Mouse (Mus musculus): ENCODE measurements around the gene Acer3.
A peak's percentile ranks its signal among the peaks of the same experiment; 100 is the strongest.
"Not testable (repeated sequence)": the region's sequence is repeated elsewhere in the genome, so short reads cannot be mapped to it uniquely, and the experiment has no call there.

Acer3 gene

DNA sequence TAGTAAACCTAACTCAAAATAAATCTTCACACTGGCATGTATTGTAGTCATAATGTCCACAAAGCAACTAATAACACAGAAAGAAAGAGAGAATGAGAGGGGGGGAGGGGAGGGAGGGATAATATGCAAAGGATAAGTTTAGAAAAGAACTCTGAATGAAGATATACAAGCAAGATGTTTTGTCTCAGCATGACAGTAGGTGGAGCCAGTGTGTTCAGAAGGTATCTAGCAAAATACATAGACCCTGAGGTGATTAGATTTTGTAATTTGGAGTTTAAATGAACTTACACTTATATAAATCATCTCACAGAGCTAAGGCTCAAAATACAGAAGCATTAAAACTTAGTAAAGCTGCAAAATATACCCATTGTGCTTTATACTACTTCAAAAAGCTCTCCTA lies 44.7 kb downstream of the Acer3 start:
- DNase-seq (ENCODE audit: low spot score) = no peak

DNA sequence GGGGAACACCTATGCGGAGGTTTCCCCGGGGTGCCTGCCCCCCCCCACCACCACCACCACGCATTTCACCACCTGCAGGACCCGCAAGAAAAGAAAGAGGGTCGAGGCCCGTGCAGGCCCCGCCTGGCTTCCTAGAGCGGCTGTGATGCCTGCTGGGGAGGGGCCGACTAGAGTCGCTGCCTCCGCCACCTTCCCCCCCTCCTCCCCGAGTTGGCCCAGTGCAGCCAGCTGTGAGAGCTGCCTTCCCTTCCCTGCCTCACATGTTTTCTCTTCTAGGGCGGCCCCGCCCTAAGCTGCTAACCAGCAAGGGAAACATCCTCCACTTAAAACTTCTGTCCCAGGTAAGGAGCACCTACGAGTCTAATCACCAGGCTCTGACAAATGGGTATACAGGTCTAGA lies 52.8 kb downstream of the Acer3 start:
- DNase-seq (ENCODE audit: low spot score) = peak; percentile 13

DNA sequence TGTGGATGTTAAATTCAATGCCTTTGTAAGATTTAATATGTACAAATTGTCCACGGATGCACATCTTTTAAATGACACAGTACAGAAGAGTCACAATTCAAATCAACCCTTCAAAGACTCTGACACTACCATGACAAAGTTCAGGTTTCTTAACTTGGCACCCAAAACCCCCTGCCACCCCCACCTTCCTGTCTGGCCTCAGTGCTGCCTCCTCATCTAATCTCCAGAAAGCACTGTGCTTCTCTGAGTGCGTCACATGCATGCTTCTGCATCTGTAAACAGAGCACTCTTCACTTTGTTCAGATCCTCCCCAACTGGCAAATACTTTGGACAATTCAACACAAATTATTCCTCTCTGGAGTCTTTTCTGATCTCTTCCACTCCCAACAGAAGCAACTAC lies 68.5 kb downstream of the Acer3 start:
- DNase-seq (ENCODE audit: low spot score) = no peak

DNA sequence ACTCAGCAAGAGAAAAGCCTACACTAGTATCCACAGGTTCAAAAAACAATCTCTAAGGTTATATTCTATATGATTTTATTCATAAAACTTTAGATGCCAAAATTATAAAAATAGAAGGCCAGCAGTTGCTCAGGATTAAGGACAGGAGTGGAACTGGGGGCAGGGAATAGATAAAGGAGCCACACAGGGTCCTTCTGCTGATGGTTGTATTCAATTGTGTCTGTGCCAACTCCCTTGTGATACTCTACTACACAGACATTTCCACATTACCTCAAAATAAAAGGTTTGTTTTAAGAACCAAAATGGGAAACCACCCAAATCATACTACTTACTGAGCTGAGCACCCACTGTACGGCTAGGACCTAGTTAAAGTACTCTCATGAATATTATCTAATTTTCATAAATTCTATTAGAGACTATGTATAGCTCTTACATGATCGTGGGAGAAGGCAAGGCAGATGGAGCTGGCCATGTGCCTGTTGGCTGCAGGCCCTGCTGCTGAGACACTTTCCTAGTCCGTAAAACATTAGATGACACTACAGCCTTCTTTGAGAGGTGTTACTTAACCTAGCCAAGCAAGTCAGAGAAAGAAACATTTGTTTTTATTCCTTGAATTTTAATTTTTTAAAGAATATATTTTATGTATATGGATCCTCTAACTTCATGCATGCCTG lies 84.2 kb downstream of the Acer3 start:
- no peak for DNase-seq (ENCODE audit: low spot score)

DNA sequence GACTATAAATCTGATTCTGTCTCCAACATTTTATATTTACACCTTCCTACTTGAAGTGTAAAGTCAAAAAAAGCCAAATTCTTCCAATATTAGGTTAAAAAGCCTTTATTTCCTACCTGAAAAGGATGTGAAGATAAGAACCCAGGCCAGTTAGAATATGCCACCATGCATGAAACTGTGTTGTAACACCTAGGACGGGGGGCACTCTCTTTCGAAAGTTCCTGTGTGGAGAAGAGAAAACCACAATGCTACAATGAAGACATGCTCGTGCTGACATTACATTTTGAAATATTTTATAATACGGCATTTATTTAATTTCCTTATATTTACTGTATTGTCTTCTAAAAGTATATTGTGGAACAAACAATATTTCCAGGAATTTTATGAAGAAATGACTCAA lies 97.2 kb downstream of the Acer3 start:
- DNase-seq (ENCODE audit: low spot score) = no peak

DNA sequence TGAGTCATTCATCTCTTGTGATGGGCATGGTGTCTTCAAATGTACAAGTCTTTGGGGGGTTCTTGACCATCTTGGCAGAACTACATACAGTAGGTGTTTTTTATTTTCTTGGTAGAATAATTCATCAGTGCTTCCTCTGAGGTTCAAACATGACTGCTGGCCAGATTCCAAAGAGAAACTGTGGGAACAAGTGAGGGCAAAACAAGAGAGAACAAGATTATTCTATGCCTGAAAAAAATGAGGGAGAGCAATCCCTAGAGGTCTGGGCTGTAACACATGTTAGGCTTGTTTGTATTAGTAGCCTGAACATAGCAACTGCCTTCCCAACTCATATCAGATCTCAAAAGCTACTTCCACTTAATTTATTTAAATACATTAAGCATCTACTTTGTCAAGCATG lies 104.3 kb downstream of the Acer3 start:
- no peak for DNase-seq (ENCODE audit: low spot score)

DNA sequence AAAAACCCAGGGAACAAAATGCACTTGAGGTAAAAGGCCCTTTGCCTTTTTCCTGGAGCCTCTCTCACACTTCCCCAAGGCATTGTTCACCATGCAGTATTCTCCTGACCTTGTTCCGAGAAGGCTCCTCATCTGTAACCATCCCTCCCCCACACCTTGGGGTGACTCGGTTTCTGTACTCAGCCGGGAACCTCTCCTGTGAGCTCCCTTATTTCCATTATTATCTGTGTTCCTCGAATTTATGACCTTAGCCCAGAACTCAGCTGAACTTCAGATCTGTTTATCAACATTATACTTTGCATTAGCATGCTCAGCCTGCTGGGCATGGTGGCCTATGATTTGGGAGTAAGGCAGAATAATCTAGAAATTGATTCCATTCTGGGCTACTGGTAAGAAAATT lies 118.1 kb downstream of the Acer3 start:
- DNase-seq (ENCODE audit: low spot score) = no peak

DNA sequence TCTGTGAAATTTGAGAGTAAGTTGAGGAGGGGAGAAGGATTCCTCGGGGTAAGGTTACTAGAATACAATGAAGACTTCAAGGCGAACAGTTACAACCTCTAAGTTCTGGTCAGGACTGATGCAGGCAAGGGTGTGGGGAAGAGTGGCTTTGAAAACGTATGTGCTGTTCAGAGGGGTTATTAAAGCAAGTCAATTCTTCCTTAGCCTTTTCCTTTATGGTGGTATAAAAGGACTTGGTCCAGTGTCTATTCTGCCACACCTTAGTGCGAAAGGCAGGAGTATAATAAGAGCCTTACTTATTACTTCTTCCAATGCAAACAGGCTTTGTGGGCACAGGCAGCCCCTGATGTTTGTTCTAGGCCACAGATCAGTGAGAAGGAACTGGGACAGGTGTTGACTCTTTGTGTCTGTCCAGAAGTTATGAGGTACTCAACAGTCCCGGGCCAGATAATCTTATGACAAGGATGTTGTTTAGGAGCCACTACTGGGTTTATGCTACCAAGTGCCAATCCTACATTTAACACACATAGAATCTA lies 119.4 kb downstream of the Acer3 start:
- DNase-seq (ENCODE audit: low spot score) = no peak

DNA sequence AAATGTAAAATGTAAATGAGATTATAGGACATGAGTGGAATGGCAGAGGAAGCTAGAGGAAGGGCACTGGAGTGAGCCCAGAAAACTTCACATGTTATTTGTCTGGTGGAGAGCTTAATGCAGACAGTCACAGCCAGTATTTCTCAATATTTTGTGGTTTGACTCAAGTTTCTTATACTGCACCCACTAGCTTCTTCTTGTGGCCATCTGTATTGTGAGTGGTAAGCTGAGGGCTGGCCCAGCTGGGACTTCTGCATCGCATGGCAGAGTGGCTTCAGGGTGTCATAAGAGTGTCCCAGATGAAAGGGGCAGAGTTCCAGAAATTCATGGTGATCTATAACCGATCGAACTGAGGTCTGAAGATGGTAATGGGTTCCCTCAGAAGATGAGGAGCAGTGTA lies 120.6 kb downstream of the Acer3 start:
- no peak for DNase-seq (ENCODE audit: low spot score)

DNA sequence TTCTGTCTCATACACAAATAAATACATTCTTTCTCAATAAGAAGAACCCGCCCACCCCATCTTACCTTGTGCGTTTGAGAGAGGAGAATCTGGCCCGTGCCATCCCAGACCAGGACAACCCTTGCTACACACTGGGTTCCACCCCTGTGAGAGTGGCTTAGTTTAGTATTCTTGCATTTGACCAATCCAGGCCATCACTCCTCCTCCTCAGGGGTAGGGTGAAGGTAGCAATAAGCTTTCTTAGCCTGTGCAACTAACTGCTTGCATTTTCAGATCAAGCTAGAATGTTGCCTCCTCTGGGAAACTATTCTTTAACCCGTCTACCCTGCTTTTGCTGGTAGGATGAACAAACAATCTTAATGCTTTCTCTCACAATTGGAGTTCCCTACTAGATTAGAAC lies 121.6 kb downstream of the Acer3 start, which contains the start of gene B3gnt6:
TSS of gene B3gnt6 (minus strand) at position 101 of the 400 bp plus-strand sequence.
- DNase-seq (ENCODE audit: low spot score) = no peak

DNA sequence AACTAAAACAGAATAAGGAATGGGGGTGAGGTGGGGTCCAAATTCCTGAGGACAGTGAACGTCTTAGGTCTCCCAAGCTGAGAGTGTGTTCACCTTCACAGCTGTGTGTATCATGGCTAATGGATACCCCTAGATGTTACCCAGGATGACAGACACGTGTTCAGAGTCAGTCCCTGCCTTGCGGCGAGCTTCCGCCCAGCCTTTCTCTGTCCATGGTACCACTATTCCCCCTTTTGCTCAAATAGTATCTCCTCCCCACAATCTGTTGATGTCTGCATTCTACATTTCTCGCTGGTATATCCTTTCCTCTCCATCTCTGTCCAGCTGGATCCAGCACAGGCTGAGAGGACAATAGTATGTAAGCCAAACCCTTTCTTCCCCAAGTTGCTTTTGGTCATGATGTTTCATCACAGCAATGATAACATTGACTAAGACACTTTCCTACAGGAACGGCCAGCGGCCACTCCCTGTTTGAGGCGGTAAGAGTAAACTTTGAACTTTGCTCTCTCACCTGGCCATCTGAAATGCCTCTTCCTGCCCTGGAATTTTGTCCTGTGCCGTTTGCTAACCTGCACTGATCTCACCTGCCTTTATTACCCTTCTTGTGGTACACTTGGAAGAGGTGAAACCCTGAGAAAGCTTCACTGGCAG lies 125.7 kb downstream of the Acer3 start:
- DNase-seq (ENCODE audit: low spot score) = peak; percentile 57

DNA sequence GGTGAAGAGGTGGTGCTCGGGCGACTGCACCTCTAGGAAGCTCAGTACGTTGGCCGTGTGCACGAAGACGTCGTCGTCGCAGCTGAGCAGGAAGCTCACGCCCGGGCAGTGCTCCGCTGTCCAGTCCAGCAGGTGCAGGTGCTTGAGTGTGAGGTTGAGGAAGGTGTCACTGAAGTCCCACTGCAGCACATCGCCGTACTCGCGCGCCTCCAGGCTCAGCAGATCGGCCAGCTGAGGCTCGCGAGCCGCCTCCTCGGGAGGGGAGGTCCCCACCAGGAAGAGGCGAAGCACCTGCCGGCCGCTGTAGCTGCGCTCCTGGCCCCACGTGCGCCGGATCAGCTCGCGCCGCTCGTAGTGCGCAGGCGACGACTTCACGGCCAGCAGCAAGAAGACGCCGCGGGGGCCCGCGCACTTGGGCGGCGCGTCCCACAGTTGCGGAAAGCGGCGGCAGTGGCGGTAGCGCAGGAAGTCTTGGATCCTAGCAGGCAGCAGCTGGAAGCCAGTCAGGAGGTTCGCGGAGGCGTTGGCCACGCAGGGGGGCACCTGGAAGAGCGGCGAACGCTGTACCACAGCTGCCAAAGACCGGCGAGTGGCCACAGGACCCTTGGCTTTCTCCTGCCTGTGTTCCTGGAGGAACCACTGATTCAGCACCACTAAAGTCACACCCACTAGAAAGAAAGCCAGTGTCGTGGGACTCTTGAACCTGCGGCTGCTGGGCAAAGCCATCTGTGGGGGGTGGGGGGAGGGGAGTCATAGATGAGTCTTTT lies 126.8 kb downstream of the Acer3 start:
- DNase-seq (ENCODE audit: low spot score) = peak; percentile 24

DNA sequence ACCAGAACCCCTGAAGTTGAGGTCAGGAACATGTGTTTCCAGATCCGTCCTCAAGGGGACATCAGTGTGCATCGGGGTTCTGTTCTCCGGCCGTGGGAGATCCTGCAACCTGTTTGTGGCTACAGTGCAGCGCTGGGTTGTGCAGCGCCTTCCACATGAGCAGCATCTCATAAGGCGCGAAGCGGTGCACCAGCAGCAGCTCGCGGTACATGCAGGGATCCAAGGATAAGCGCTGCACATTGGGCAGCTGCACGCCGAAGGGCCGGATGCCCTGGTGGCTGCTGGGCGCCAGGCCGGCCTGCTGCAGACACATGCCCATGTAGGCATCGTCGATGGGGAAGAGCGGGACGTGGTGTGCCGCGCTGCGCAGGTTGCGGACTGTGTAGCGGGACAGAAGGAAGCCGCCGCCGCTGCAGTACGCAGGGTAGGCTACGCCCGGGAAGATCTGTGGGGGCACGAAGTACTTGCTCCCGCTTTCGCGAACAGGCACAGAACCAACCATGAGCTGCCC lies 127.4 kb downstream of the Acer3 start:
- DNase-seq (ENCODE audit: low spot score) = peak; percentile 64

DNA sequence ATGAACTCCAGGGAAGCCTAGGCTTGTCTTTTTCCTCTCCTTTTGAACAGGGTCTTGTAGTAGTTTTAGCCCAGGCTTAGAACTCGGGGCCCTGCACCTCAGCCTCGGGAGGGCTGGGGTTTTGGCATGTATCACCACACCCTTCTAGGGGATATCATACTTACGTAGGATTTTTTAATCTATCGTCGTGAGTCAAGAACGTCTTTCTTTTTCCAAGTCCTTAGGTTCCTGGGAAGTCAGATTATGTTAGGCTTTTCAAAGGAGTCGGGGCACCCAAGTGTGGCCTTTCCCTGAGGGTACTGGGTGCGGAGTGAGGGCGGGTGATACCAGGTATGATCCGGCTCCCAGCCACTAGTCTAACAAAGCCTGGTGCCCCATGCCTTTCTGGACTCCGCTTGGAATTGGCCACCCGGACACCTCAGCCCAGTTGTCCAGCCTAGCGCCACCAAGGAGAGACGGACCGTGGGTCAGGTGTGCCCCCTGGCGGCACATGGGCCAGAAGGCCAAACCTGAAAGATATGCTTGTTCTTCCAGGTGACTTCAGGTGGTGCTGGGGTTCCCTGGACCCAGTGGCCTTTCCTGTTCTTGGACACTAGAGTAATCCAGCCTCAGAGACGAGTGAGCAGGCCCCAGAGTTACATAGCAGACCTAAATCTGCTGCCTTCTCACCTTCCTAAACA lies 129.3 kb downstream of the Acer3 start:
- peak; percentile 40 for DNase-seq (ENCODE audit: low spot score)

DNA sequence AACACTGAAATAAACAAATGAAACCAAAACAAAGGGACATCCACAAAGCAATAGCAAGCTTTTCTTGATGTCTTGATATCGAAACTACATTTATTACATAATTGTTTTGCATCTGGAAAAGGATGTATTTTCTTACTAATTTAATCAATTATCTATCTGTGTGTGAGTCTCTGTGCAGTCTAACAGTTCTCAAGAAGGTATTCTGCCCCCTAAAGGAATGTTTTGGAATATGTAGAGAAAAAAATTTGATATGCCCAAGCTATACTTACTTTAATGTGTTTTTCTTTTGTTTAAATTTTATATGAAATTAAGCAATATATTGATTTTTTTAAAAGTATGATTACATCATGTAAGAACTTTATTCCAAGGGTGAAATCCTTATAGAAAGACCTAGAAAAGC lies 130.4 kb downstream of the Acer3 start:
- DNase-seq (ENCODE audit: low spot score) = no peak

DNA sequence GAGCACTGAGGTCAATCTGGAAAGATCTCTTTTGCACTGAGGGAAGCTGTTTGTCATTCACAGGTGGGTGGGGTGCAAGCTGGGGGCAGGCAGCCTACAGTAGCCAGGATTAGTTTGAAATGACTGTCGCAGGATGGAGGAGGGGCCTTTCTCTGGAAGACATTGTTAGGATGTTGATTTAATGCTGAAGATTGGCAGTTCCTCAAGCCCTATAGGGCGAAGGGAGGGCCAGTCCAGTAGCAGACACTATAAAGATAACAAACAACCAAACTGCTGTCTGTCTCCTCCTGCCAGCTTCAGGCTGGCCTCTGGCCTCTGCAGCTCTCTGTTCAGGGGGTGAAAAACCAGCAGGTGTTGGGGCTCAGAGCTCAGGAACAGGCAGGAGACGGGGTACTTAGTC lies 131.3 kb downstream of the Acer3 start:
- no peak for DNase-seq (ENCODE audit: low spot score)

DNA sequence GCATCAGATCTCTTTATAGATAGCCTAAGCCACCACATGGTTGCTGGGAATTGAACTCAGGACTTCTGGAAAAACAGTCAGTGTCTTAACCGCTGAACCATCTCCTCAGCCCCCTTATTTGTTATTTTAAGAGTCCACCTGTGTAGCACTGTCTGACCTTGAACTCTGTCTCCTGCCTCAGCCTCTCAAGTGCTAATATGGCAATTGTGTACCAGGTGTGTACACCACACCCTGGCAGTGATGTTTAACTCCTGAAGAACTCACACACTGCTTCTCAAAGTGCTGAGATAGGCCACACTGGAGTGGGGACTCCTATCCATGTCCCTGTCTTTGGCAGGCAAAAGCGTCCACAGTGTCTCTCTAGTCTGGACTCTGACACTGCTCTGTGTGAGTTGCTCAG lies 132.3 kb downstream of the Acer3 start:
- no peak for DNase-seq (ENCODE audit: low spot score)

DNA sequence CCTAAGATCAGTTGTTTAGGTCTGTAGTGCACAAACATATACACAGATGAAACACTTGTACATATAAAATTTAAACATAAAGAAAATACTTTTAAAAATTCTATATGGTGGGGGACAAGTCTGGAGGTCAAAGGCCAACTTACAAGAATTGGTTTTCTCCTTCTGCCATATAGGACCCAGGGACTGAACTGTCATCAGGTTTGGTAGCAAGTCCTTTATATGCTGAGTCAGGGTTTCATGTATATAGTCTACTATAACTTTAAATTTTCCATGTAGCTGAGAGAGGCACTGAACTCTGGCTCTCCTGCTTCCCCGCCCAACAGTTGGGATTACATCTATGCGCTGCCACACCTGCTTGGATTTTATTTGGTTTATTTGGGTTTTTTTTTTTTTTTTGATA lies 132.8 kb downstream of the Acer3 start:
- DNase-seq (ENCODE audit: low spot score) = no peak

DNA sequence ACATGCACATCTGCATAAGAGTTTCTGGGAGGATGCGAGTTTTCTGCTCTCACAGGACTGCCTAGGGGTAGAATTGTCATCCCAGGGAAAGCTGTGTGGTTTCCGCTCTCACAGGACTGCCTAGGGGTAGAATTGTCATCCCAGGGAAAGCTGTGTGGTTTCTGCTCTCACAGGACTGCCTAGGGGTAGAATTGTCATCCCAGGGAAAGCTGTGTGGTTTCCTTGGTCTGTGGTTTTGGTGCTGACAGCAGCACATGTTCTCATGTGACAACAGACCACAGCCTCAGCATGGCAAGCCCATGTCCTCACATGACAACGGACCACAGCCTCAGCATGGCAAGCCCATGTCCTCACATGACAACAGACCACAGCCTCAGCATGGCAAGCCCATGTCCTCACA lies 133.7 kb downstream of the Acer3 start:
- DNase-seq (ENCODE audit: low spot score) = not testable (repeated sequence)

DNA sequence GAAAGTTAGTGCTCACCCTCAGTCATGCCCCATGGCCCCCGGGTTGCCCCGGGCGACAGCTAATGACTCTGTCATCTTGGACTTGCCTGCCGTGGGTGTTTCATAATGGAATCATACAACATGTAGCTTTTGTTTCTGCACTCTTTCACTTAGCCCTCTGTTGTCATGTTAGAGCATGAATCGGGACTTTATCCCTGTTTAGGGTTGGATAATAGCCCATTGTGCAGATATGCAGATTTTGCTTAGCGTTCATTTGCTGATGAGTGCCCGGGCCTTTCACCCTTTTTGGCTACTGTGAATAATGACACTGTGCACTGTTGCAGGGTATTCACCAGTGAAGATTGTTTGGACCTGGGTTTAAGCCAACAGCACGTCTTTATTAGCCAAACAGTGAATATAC lies 134.4 kb downstream of the Acer3 start:
- peak; percentile 58 for DNase-seq (ENCODE audit: low spot score)

DNA sequence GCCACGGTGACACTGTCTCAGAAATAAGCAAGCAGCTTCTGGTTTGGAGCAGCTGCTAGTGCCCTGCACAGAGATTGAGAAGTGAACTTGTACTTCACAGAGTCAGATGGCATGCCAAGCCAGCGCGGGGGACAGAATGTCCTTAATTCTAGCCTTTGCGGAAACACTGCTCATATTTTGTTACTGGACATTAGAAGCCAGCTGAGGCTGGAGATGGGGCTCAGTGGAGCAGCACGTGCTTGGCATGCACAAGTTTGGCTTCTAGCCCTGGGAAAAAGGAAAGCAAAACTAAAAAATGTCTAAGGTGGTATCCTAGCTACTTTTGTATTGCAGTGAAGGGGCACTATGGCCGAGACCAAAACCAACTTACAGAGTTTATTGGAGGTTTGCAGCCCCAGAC lies 135.7 kb downstream of the Acer3 start:
- DNase-seq (ENCODE audit: low spot score) = no peak

DNA sequence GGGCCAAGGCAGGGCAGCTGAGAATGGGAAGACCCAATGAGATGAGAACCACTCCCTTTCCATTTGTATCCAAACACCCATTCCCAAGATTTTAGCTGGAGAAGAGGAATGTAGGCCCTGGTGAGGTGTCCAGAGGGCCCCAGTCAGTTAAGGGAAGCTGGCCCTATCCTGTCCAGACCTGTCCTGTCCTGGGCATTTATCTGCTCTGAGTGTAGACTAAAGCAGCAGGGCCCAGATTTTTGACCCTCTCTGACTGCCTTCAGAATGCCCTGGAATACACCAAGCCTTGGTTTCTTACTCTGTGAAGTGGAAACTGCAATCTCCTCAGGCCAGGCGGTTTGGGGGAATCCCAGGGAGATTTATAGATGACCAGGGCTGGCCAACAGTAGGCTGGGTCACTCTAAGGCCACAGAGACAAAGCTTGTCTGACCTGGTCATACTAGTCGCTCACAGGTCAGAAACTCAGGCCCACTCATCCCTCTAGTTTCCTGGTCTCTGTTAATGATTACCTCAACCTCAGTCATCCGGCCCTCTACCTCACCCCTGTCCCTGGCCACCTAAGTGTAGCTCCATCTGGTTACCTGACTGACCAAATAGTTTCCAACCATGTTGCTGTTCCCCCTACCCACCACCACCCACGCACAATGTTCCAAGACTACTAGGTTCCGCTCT lies 142.3 kb downstream of the Acer3 start:
- no peak for DNase-seq (ENCODE audit: low spot score)

Measured in embryo, embryonic 10.5 days (tissue).